22 mouse cellular contexts compared by ENCODE assay signal in genomic region chr14:77150556-77150955, GRCm38 (mm10). TPM values are rescaled to one million over a fixed set of nuclear protein-coding genes. Genes with fewer than 3 reads are reported as not detected.
DNase-seq lines count a peak whose midpoint lies in the region; ATAC-seq and TF ChIP-seq lines count a peak whose summit lies in the region.
"Had no signal": no experiment of that assay in that cellular context is flagged by ENCODE, and none has a peak within 500 bp of the region (broad histone marks: within the 10 kb centered on the region; RNA-seq: fewer than 3 reads in every experiment).

No protein-coding gene starts in this region.

- TF ChIP-seq EP300 in ES-Bruce4 (IDR thresholded peaks at IDR 0.05; ENCODE audit: insufficient read depth, low read depth, low read length) = 0 out of 2 replicates have a peak, but pooled peaks have one; percentile 36

- TF ChIP-seq CTCF in ES-Bruce4 (IDR thresholded peaks at IDR 0.05; ENCODE audit: low read depth, low read length) = no peak
- TF ChIP-seq CTCF in cerebellum, adult 2 months (IDR thresholded peaks at IDR 0.05; ENCODE audit: borderline replicate concordance, insufficient read depth, low read depth, low read length) = no peak

- no peak for ATAC-seq in kidney, embryonic 15.5 days (replicated peaks; ENCODE audit: low FRiP score)
- ATAC-seq: forebrain, embryonic 15.5 days had no signal

- H3K36me3 ChIP-seq in kidney, embryonic 15.5 days = no peaks in the 10 kb centered on the region
- no peaks in the 10 kb centered on the region for H3K36me3 ChIP-seq in ES-Bruce4 (ENCODE audit: control insufficient read depth, insufficient read depth, low read length, poor library complexity, severe bottlenecking)
- H3K36me3 ChIP-seq: embryonic facial prominence, embryonic 15.5 days; forebrain, embryonic 10.5 days; forebrain, embryonic 15.5 days; heart, embryonic 10.5 days; hindbrain, embryonic 10.5 days had no signal

- H3K27me3 ChIP-seq in kidney, embryonic 15.5 days = peaks cover 11% of the 10 kb centered on the region
- peaks cover 2% of the 10 kb centered on the region; the same call in 1 of the 2 replicates for H3K27me3 ChIP-seq in ES-Bruce4 (ENCODE audit: control insufficient read depth, insufficient read depth, low read length, poor library complexity, severe bottlenecking)
- no peaks in the 10 kb centered on the region for H3K27me3 ChIP-seq in cerebellum, adult 2 months (ENCODE audit: control insufficient read depth, insufficient read depth, low read length)
- H3K27me3 ChIP-seq: embryonic facial prominence, embryonic 15.5 days; forebrain, embryonic 15.5 days had no signal

- no peak for TF ChIP-seq POLR2A in ES-Bruce4 (IDR thresholded peaks at IDR 0.05; ENCODE audit: insufficient read depth, low read length)
- TF ChIP-seq POLR2A in cerebellum, adult 2 months (IDR thresholded peaks at IDR 0.05; ENCODE audit: borderline replicate concordance, insufficient read depth, low read length) = no peak

- 69% methylated on average over 6 of the region's 6 CpGs for WGBS in kidney, embryonic 15.5 days
- 90% methylated on average over 6 of the region's 6 CpGs for WGBS in cerebellum, adult 2 months

- no peak overlapping the region for H3K9ac ChIP-seq in kidney, embryonic 15.5 days
- H3K9ac ChIP-seq in ES-Bruce4 (ENCODE audit: low read depth, poor library complexity, severe bottlenecking) = no peak overlapping the region
- H3K9ac ChIP-seq: embryonic facial prominence, embryonic 15.5 days; forebrain, embryonic 15.5 days; hindbrain, embryonic 14.5 days had no signal

- H3K27ac ChIP-seq in kidney, embryonic 15.5 days = no peak overlapping the region
- H3K27ac ChIP-seq in ES-Bruce4 (ENCODE audit: insufficient read depth, low read length) = no peak overlapping the region
- no peak overlapping the region for H3K27ac ChIP-seq in cerebellum, adult 2 months (ENCODE audit: insufficient read depth, low read length)
- H3K27ac ChIP-seq: embryonic facial prominence, embryonic 15.5 days; forebrain, embryonic 10.5 days; forebrain, embryonic 15.5 days; heart, embryonic 10.5 days; hindbrain, embryonic 10.5 days; hindbrain, embryonic 14.5 days had no signal

- peak; percentile 16 for DNase-seq in kidney, adult 18-20 months
- DNase-seq in R1 (ENCODE audit: low read depth, low spot score) = peak; percentile 48
- peak; percentile 32 for DNase-seq in kidney, postnatal 14 days
- DNase-seq in cerebellum, adult 2 months = no peak
- no peak for DNase-seq in spleen, postnatal 14 days (ENCODE audit: low spot score in 2 of 2)
- DNase-seq: adrenal gland, adult 2 months; adrenal gland, postnatal 25 days; cerebellum, adult 8-10 months; cerebellum, postnatal 14 days; embryo, embryonic 11 days; gastrocnemius, postnatal 36 days; heart, adult 18-20 months; heart, postnatal 14 days had no signal

- no peaks in the 10 kb centered on the region for H3K9me3 ChIP-seq in kidney, embryonic 15.5 days (replicated peaks)
- H3K9me3 ChIP-seq in ES-Bruce4 (replicated peaks; ENCODE audit: control insufficient read depth, insufficient read depth, low read length, poor library complexity, severe bottlenecking) = peaks cover 2% of the 10 kb centered on the region
- H3K9me3 ChIP-seq: embryonic facial prominence, embryonic 15.5 days; forebrain, embryonic 10.5 days; forebrain, embryonic 15.5 days; heart, embryonic 10.5 days; hindbrain, embryonic 10.5 days had no signal

- H3K4me1 ChIP-seq in kidney, embryonic 15.5 days = 0 out of 2 replicates have a peak, but pooled peaks cover under 1% of the 10 kb centered on the region
- H3K4me1 ChIP-seq in ES-Bruce4 (ENCODE audit: control insufficient read depth, insufficient read depth, low read length) = no peaks in the 10 kb centered on the region
- no peaks in the 10 kb centered on the region; the same call in 1 of the 2 replicates for H3K4me1 ChIP-seq in cerebellum, adult 2 months (ENCODE audit: control insufficient read depth, insufficient read depth, low read length)
- H3K4me1 ChIP-seq: heart, embryonic 10.5 days had no signal

- no peak overlapping the region for H3K4me3 ChIP-seq in kidney, embryonic 15.5 days (replicated peaks)
- no peak overlapping the region for H3K4me3 ChIP-seq in ES-Bruce4 (ENCODE audit: low read depth, low read length)
- H3K4me3 ChIP-seq in cerebellum, adult 2 months (replicated peaks; ENCODE audit: insufficient read depth, low read depth, low read length) = no peak overlapping the region
- H3K4me3 ChIP-seq: embryonic facial prominence, embryonic 15.5 days; erythroblast, embryonic 14.5 days; forebrain, embryonic 10.5 days; forebrain, embryonic 15.5 days; heart, embryonic 10.5 days; hindbrain, embryonic 10.5 days had no signal

- no peak overlapping the region for H3K4me2 ChIP-seq in kidney, embryonic 15.5 days
- H3K4me2 ChIP-seq: embryonic facial prominence, embryonic 15.5 days; forebrain, embryonic 15.5 days; hindbrain, embryonic 14.5 days had no signal

RNA-seq across cellular contexts. Expression of gene Enox1, which starts 6.0 kb away (rescaled TPM):
- 8.0 and 8.5 TPM in 2 replicates for polyA plus RNA-seq in kidney, embryonic 15.5 days (2015; fragmentation: Nextera tagmentation; extraction: Ambion mirVana)
- 1.9 and 3.1 TPM in 2 replicates for polyA plus RNA-seq in ES-Bruce4 (2011; ENCODE audit: insufficient read depth, insufficient read length, low read depth, missing spikeins)
- polyA plus RNA-seq in cerebellum, adult 2 months (2012; rRNA removed) = 14.4 and 15.2 TPM in 2 replicates
- polyA plus RNA-seq: erythroblast, embryonic 14.5 days had no signal

Comparison
In these comparisons a context has a peak if more than half of its experiments do, and no peak if none do; other contexts are left out.
1. DNase-seq: peak in kidney, adult 18-20 months (single experiment), R1 (single experiment) and kidney, postnatal 14 days (single experiment); none in cerebellum, adult 2 months (0 of 2) and spleen, postnatal 14 days (0 of 2).